Mouse (Mus musculus) heart, adult 8-10 months (tissue): Measurements from ENCODE around the gene C030005K15Rik. TPM values are rescaled to one million over a fixed set of nuclear protein-coding genes. Genes with fewer than 3 reads are reported as not detected.

Source experiments
- total RNA-seq, 4 experiments: library from RNA; stranded (reverse); gene quantifications; 2 replicates each; pipeline ENCODE4 v1.2.4; 2022

C030005K15Rik gene
- total RNA-seq, 4 experiments from 2014 or later = not detected

Other genes with a start within 250 kb of the C030005K15Rik start
- 100 to 1,000 TPM; 297 to 374 (median 343) TPM for gene Dcn, start 247.1 kb downstream of the C030005K15Rik start, total RNA-seq
- 10 to 100 TPM; 35.0 to 49.0 (median 43.9) TPM for gene Lum, start 161.6 kb downstream of the C030005K15Rik start, total RNA-seq
- not detected for gene Kera, start 119.9 kb downstream of the C030005K15Rik start, total RNA-seq
- under 1 TPM; 0.24 to 0.55 (median 0.31) TPM for gene Epyc, start 82.7 kb downstream of the C030005K15Rik start, total RNA-seq
- not detected for gene Ccer1, start 33.7 kb downstream of the C030005K15Rik start, total RNA-seq